Mouse (Mus musculus) c-Kit-positive CD71-positive TER-119-negative erythroid progenitor cells, embryonic 14.5 days (primary cell): ENCODE measurements around the gene Helb.

Source experiments
- DNase-seq: peaks from one replicate; pipeline ENCODE4 v3.0.0-alpha.2; 2013; ENCODE audit warnings: low read depth

The Helb gene

GRCm38 (mm10) chr10:120092548-120092947 is 20.2 kb downstream of the Helb start:
- no peak for DNase-seq

- no peak for DNase-seq
These were observed 34.9 kb downstream of the Helb start for GRCm38 (mm10) chr10:120077850-120078249.

GRCm38 (mm10) chr10:120066319-120066718 is 46.5 kb downstream of the Helb start:
- no peak for DNase-seq

- peak; percentile 27 for DNase-seq
These were observed 48.4 kb downstream of the Helb start for GRCm38 (mm10) chr10:120064424-120064823.

- DNase-seq, result no peak
These were observed 51.3 kb downstream of the Helb start for GRCm38 (mm10) chr10:120061238-120062130.

GRCm38 (mm10) chr10:120060579-120061237 is 52.1 kb downstream of the Helb start:
- no peak for DNase-seq

GRCm38 (mm10) chr10:120044714-120045234 is 68.0 kb downstream of the Helb start:
- DNase-seq, result no peak

- DNase-seq, result no peak
These were observed 68.5 kb downstream of the Helb start for GRCm38 (mm10) chr10:120044237-120044636.

GRCm38 (mm10) chr10:120038194-120038593 is 74.6 kb downstream of the Helb start:
- DNase-seq, result no peak

GRCm38 (mm10) chr10:120035824-120036223 is 77.0 kb downstream of the Helb start:
- DNase-seq, result no peak

GRCm38 (mm10) chr10:120035211-120035733 is 77.5 kb downstream of the Helb start:
- DNase-seq, result no peak

- no peak for DNase-seq
These were observed 78.9 kb downstream of the Helb start for GRCm38 (mm10) chr10:120033866-120034265.
